Mouse (Mus musculus) forelimb bud, embryonic 11.5 days (tissue): Measurements from ENCODE around the gene Tctex1d2.
"Not testable (repeated sequence)": the region's sequence is repeated elsewhere in the genome, so short reads cannot be mapped to it uniquely, and the experiment has no call there.

ENCODE experiments used
- DNase-seq: peaks from one replicate; pipeline ENCODE4 v3.0.0-alpha.2; 2012; ENCODE audit warnings: low read depth, low spot score

The Tctex1d2 gene

DNA sequence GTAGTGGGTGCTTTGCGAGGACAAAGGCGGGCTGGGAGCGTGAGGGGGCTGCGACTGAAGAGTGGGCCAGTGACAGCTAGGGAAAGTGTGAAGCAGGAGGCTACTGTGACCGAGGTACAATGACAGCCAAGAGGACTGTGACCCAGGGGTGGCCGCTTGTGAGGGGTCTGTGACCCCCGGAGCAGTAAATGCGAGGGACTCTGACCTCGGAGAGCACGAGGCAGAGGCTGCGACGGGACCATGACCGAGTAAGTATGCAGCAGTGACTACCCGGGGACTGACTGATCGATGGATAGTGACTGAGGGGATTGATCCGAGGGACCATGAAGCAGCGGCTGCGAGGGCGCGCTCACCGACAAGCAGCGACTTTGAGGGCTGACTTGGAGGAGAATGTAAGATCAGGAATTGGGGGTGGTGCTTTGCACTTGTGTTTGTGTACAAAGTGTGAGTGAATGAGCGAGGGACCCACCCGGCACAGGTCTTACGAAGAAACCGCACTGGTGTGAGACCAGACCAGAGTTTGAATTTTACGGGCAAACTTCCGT is 11.6 kb downstream of the Tctex1d2 start:
- DNase-seq, result no peak

DNA sequence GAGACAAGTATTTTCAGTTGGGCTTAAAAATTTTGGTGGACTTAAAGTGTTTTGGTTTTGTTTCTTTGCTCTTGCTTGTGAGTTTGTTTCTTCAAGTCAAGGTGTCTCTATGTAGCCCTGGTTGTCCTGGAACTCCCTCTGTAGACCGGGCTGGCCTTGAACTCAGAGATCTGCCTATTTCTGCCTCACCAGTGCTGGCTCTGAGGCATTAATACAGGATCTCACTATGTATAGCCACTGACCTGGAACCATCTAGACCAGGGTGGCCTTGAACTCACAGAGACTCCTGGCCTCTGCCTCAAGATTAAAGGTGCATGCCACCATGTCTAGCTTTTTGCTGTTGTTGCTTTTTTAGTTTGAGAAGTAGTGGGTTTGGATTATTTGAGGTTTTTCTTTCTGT is 12.4 kb downstream of the Tctex1d2 start:
- no peak for DNase-seq

GRCm38 (mm10) chr16:32433138-32433537 is 13.6 kb downstream of the Tctex1d2 start:
- no peak for DNase-seq

DNA sequence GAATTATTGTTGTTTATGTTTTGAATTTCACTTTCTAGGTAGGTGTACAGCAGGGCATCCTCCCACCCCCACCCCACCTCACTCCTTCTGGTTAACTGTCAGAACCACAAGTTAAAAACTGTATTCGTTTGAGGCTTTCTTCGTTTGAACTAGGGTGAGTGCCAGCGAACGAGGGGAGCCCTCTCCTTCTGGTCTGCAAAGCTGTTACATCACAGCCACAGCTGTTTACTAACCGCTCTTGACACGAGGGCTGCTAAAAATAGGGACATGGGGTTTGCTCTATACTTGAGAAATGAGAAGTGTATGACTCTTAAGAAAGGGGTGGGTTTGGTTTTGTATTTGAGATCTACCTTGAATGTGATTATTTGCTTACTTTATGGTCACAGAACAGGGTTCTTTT is 14.6 kb downstream of the Tctex1d2 start:
- DNase-seq, result no peak

DNA sequence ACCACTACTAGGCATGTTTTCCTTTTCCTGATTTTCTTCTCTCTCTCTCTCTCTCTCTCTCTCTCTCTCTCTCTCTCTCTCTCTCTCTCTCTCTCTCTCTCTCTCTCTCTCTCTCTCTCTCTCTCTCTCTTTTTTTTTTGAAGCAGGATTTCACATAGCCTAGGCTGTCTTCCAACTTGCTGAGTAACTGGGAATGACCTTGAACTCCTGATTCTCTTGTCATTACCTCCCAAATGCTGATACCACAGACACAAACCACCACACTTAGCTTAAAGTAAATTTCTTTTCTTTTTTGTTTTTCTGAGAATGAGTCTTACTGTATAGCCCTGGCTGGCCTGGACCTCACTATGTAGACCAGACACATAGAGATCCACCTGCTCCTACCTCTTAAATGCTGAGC is 15.2 kb downstream of the Tctex1d2 start:
- DNase-seq, result no peak

- DNase-seq, result no peak
These were observed 17.2 kb downstream of the Tctex1d2 start for GRCm38 (mm10) chr16:32436657-32437056.

- DNase-seq, result no peak
These were observed 17.8 kb downstream of the Tctex1d2 start for GRCm38 (mm10) chr16:32437266-32437665.

DNA sequence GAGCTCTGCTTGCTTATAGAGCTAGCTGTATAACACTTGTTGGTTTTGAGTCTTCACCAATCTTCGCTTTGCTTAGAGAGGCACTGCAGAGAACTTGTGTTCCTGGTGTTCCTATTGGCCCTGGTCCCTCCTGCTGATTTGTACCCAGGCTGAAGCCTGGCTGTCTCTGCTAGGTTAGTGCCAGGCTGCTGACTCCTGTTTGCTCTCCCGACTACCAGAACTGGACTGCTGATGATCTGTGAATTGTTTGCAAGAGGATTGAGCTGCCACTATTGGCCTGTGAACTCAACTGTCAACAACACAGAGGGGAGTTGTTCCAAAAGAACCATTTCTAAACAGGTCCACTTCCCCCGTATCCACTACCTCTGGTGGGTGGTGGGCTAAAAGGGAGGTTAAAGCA is 21.9 kb downstream of the Tctex1d2 start:
- no peak for DNase-seq

DNA sequence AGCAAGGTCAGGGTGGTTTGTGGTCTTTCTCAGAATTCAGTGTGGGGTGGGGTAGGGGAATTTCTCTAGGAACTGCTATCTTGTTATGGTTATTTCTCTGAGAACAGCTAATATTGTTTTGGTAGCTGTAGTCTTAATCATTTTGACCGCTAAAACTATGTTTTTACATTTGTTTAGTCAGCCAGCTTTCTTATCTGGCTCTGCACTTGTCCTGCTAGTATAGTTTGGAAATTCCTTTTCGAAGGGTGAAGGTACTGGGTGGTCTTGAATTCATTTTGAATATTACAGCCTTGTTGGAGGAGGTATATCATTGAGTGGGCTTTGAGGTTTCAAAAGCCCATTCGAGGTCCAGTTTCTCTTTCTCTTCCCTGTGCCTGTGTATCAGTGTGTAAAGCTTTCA is 25.1 kb downstream of the Tctex1d2 start:
- not testable (repeated sequence) for DNase-seq

DNA sequence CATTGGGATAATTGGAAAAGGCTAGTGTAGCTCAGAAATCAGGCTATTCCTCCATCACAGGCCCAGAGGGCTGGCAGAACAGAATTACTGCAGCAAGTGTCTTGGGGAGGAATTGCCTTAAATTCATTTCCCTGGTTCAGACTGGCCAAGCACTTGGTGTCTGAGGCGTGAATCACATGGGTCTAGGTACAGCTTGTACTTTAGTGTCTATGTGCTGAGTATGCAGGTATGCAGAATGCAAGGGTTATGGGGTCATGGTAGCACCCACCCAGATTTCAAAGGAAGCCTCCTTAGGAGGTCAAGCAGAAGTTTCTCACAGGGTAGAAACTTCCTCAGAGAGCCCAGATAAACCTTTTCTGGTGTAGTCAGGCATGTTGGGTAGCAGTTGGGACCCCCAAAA is 26.1 kb downstream of the Tctex1d2 start:
- no peak for DNase-seq

DNA sequence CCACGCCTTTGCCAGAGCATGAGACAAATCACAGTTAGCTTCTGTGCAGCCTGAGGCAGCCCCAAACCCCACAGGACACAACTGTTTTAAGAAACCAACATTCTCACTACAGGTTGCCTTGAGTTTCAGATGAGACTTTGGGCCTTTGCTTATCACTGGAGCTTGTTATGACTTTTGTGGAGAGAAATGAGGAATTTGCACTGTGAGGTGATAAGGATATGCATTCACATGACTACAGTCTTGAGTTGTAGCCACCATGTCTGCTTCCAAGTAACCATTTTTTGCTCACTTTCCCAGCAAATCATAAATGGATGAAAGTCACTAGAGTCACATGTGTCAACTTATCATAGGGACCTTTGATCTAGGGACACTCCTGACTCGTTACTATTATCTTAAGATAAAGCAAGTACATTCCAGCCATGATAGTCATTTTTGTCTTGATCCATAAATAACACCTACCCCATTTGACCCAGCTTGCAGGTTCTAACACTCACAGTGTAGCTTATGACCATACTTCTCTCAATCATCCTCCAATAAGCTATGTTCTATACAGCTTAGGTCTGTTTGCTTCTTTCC is 27.1 kb downstream of the Tctex1d2 start:
- no peak for DNase-seq

DNA sequence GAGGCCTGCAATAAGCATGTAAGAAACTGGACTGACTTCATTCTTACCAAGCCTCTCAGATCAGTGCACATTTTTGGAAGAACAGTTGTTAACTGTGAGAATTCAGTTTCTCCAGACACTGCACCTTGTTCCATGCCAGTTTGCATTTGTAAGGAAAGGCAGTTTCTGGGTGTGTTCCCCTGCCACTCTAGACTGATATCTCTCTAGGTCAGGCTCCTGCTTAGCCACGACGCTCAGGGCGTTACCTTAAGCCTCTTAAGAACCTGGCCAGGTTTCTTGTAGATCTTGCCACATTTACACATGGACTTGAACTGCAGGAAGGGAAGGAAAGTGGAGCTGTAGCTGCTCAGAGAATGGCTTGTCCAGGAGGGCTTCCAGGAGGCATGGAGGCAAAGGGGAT is 30.2 kb downstream of the Tctex1d2 start:
- no peak for DNase-seq

DNA sequence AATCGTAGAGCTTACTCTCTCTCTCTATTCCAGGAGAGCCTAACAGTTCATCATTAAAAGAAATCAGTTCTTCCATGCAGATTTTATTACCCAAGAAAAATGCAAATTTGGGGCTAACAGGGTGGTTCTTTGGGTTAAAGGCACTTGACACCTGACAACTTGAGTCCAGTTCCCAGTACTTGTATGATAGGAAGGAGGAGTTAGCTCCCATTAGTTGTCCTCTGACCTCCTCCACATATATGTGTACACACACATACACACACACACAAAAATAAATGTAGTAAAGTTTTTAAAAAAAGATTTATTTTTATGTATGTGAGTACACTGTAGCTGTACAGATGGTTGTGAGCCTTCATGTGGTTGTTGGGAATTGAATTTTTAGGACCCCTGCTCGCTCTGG is 30.6 kb downstream of the Tctex1d2 start:
- no peak for DNase-seq

DNA sequence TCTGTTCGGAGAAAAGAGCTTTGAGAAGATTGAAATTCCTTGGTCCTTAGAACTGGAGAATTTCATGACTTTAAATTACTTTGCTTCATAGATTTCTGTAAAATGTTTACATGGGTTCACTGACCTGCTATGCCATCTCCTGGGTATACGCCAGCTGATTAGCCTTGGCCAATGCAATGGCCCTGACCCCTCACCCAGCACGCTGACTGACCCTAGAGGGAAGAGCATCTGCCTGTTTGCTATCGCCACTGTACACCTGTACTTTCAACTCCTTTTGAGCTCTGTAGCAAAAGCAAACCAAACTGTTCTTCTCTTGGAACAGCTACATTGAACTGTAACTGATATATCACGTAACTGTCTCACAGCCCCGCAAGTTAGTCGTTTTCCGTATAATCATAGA is 33.6 kb downstream of the Tctex1d2 start:
- DNase-seq, result no peak

DNA sequence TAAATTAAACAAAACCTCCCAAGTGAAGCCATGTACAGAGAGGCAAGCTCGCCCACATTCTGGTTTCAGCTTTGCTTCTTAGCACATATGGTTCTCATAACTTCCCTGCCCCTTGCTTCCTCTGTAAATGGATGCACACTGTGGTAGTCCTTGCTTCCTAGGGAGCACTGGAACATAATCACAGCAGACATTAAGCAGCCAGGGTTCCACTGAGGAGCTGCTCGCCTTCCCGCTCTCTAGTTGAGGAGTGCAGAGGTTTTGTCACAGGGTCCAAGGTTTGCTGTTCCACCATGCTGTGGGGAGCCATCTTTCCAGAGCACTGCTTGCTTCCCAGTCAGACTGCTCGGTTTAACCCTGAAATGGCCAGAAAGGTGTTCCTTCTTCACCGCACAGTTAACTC is 35.1 kb downstream of the Tctex1d2 start:
- DNase-seq, result peak; percentile 46

DNA sequence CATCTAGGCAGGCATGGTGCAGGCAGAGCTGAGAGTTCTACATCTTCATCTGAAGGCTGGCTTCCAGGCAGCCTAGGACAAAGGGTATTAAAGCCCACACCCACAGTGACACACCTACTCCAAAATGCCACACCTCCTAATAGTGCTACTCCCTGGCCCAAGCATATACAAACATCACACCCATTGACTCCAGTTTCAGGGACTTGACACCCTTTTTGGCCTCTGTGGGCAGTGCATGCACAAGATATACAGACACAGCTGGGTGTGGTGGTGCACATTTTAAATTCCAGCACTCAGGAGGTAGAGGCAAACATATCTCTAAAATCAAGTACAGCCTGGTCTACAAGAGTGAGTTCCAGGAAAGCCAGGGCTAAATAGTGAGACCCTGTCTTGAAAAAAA is 36.6 kb downstream of the Tctex1d2 start:
- no peak for DNase-seq

GRCm38 (mm10) chr16:32456761-32457160 is 37.3 kb downstream of the Tctex1d2 start:
- no peak for DNase-seq

DNA sequence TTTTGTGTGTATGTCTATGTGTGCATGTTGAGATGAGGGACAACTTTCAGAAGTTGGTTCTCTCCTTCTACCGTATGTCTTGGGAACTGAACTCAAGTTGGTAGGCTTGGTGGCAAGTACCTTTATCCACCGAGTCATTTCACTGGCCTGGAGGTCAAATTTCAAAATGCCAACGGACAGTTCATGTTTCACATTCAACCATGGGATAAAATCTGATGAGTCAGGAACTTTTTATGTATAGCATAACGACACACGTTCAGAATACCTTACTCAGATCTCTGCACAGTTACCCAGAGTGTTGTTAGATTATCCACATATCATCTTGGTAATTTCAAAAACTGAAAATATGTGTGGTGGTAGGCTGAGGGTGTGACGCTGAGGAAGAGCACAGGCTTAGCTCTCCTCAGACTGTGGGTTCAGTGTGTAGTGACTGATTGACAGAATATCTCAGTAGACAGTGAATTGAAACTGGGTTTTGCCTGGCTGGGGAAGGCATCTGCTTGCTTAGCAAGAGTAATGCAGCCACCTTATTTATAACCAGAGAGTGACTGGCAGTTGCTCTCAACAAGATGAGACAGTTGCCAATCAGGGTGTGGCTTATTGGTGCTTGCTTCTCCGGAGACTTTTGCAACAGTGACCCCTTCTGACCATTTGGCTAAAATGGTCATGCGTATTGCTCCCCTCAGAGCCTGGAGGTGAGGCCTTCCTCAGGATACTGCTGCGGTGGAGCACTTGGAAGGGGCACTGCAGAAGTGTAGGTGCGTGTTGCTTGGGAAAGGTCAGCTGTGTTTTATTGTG is 38.3 kb downstream of the Tctex1d2 start:
- DNase-seq, result peak; percentile 30

DNA sequence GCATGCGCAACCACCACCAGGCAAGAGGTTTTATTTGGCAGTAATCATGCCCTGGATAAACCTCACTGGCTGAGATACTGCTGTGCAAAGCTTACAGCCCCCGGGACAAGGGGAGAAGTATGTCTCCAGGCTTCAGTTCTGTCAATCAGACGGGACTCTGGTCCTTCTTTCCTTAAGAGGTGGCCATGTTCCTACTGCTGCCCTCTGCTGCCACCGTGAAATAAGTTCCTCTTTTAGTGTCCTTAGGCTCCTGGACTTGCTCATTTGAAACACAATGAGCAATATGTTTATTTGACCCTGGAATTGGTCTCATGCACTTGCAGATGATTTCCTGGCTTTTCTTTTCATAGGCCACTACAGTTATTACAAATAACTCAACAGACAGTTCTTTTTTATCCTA is 41.0 kb downstream of the Tctex1d2 start:
- DNase-seq, result no peak

- DNase-seq, result no peak
These were observed 42.2 kb downstream of the Tctex1d2 start for GRCm38 (mm10) chr16:32461713-32462112.

DNA sequence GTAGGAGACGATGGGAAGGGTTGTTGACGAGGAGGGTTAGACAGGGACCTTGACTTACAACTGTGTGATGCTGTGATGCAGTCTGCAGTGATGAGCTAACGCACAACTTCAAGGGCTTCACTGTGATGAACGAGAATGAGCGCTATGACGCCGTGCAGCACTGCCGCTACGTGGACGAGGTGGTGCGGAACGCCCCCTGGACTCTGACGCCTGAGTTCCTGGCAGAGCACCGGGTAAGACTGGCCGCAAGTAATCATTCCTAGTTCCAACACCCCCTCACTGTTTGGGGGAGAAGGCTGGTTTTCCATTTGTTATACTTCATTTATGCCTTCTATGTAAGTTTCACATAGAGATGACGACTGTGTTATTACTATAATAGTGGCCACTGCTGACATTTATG is 43.4 kb downstream of the Tctex1d2 start:
- no peak for DNase-seq

GRCm38 (mm10) chr16:32463426-32463825 is 43.9 kb downstream of the Tctex1d2 start:
- DNase-seq, result no peak

DNA sequence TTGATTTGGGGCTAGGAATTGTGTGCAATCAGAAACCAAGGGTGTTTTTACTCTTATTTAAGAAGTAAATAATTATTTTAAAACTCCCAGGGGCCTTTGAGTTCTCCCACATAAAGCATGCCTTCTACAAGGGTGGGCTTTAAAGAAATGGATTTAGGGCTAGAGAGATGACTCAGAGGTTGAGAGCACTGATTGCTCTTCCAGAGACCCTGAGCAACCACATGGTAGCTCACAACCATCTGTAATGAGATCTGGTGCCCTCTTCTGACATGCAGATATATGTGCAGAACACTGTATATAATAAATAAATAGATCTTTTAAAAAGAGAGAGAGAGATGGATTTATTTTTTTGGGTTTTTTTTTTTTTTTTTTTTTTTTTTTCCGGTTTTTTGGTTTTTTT is 45.4 kb downstream of the Tctex1d2 start:
- no peak for DNase-seq
